Mouse (Mus musculus): ENCODE results near the gene Dynlt1f. TPM values are rescaled to one million over a fixed set of nuclear protein-coding genes. Genes with fewer than 3 reads are reported as not detected.
A peak's percentile ranks its signal among the peaks of the same experiment; 100 is the strongest.
"Not testable (repeated sequence)": the region's sequence is repeated elsewhere in the genome, so short reads cannot be mapped to it uniquely, and the experiment has no call there.

Dynlt1f gene
- 69.7 and 76.3 TPM in 2 replicates for polyA plus RNA-seq (2015; fragmentation: Nextera tagmentation; extraction: Ambion mirVana)

DNA sequence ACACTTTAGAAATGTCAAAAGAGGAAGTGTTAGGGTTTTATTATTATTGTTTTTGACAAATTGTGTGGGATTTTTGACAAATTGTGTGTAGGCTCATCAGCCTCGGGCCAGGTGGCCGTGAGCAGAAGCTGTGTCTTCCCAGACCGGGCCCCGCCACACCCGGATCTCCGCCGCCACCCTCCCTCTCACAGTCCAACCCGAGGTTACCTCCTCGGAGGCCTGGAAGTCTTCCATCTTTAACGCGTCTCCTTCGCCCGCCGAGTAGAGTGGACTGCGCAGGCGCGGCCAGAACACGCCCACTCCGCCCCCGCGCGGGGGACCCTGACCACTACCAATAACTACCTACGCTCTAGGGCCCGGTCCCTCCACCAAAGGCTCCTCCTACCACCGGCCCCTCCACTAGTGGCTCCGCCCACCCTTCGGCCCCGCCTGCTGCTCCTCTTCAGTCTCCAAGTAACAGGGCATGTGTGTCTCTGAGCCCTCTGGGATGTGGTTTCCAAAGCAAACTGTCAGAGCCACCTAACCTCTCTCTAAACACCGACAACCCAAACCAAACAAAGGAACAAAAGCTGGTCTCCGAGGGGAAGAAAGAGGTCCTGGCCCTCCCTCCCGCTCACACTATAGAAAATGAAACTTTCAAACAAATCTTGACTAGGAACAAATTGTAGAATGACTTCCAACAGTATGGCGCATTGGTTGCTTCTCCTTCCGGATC lies at the start of gene Dynlt1f:
Dynlt1f (minus strand) TSS at position 334 of the 715 bp plus-strand sequence.
- Histone ChIP-seq H3K27ac (replicated peaks) (peak within 1 kb of the TSS; percentile 55), H3K4me2 (peak within 1 kb of the TSS; percentile 84), H3K4me3 (replicated peaks) (peak within 1 kb of the TSS; percentile 64), H3K9ac (peak within 1 kb of the TSS; percentile 54)
- peak; percentile 92 for ATAC-seq (ENCODE audit: insufficient read depth)
- not testable (repeated sequence) for H3K36me3 ChIP-seq (replicated peaks); H3K4me1 ChIP-seq (replicated peaks); H3K9me3 ChIP-seq (replicated peaks); H3K27me3 ChIP-seq
- WGBS (ENCODE audit: insufficient replicate concordance) = 4% methylated on average over 25 of the region's 33 CpGs

- not testable (repeated sequence) for H3K27ac ChIP-seq (replicated peaks); H3K36me3 ChIP-seq (replicated peaks); H3K4me1 ChIP-seq (replicated peaks); H3K4me2 ChIP-seq; H3K4me3 ChIP-seq (replicated peaks); ATAC-seq (ENCODE audit: insufficient read depth); H3K9ac ChIP-seq; H3K27me3 ChIP-seq; H3K9me3 ChIP-seq (replicated peaks)
- WGBS (ENCODE audit: insufficient replicate concordance) = 75% methylated on average over 9 of the region's 9 CpGs
Observed at GRCm38 (mm10) chr17:6703381-6704270, 47.9 kb upstream of the Dynlt1f start.

GRCm38 (mm10) chr17:6702625-6703221 lies 47.0 kb upstream of the Dynlt1f start:
- not testable (repeated sequence) for ATAC-seq (ENCODE audit: insufficient read depth); H3K4me2 ChIP-seq; H3K27me3 ChIP-seq; H3K4me3 ChIP-seq (replicated peaks); H3K9ac ChIP-seq; H3K9me3 ChIP-seq (replicated peaks); H3K4me1 ChIP-seq (replicated peaks); H3K27ac ChIP-seq (replicated peaks); H3K36me3 ChIP-seq (replicated peaks)
- 53% methylated on average over 2 of the region's 8 CpGs for WGBS (ENCODE audit: insufficient replicate concordance)

DNA sequence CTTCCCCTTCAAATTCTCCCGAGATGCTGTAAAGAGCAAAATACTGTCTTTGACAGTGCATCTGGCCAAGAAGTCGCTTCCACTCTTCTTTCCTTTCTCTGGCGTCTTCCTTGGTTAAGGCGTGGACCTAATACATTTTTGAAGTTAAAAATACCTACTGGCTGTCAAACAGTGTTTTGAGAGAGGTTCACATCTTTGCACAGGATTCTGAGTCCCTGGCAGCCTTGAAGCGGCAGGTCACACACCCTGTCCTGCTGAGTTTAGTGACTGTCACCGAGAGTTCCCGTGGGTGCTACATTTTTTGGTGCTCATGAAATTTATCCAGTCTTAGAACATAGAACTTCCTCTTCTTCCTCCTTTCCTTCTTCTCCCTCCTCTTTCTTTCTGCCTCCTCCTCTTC lies 44.4 kb upstream of the Dynlt1f start:
- H3K4me3 ChIP-seq (replicated peaks); H3K4me1 ChIP-seq (replicated peaks); H3K9ac ChIP-seq; H3K9me3 ChIP-seq (replicated peaks); H3K36me3 ChIP-seq (replicated peaks); ATAC-seq (ENCODE audit: insufficient read depth); H3K27ac ChIP-seq (replicated peaks); H3K4me2 ChIP-seq; H3K27me3 ChIP-seq: not testable (repeated sequence)
- 48% methylated on average over 3 of the region's 7 CpGs for WGBS (ENCODE audit: insufficient replicate concordance)

- H3K9me3 ChIP-seq (replicated peaks); H3K36me3 ChIP-seq (replicated peaks); H3K4me1 ChIP-seq (replicated peaks); H3K27ac ChIP-seq (replicated peaks); H3K4me2 ChIP-seq; ATAC-seq (ENCODE audit: insufficient read depth); H3K4me3 ChIP-seq (replicated peaks); H3K27me3 ChIP-seq; H3K9ac ChIP-seq: not testable (repeated sequence)
- 47% methylated on average over 9 of the region's 9 CpGs for WGBS (ENCODE audit: insufficient replicate concordance)
Observed at GRCm38 (mm10) chr17:6699502-6699901, 43.8 kb upstream of the Dynlt1f start.

DNA sequence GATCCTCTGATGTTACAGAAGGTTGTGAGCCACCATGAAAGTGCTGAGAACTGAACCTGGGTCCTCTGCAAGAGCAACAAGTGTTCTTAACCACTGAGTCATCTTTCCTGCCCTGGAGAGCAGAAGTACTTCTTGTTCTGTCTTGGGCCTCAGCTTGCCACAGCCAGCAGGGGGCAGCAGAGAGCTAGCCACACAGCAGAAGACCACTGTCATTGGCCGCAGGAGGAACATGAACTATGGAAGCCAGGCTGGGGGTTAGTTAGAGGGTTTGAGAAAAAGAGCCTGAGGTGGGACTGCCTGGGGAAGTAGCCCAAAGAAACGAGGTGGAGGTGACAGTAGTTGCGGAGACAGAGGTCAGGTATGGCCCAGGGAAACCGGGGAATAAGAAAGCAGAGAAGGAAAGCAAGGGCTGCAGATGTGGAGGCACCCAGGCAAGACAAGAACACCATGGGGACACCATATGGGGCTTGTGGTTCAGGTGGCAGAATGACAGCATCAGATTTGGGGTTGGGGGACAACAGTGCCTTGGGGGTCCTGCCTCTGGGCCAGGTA lies 41.6 kb upstream of the Dynlt1f start:
- H3K27me3 ChIP-seq; ATAC-seq (ENCODE audit: insufficient read depth): not testable (repeated sequence)
- 34% methylated on average over 4 of the region's 4 CpGs for WGBS (ENCODE audit: insufficient replicate concordance)

DNA sequence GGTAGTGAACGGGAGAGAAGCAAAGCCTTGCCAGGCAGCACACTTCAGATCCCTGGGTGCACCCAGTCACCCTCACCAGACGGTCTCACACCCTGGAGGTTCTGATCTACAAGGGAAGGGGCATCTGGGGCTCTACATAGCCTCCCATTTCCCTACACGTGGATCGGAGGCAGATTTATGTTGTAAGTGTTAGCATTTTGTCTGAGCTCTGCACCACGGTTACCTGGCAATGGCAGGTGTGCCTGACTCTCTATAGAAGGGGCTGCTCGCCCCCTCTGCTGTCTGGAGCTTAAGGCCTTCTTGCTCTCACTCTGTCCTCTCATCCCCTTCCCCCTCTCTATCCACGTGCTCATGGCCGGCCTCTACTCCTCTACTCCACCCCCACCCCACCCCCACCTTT lies 40.8 kb upstream of the Dynlt1f start:
- not testable (repeated sequence) for ATAC-seq (ENCODE audit: insufficient read depth); H3K27ac ChIP-seq (replicated peaks)
- 45% methylated on average over 8 of the region's 8 CpGs for WGBS (ENCODE audit: insufficient replicate concordance)

More for the DNA sequence above, 41.6 kb upstream of the Dynlt1f start:
- H3K4me3 ChIP-seq (replicated peaks); H3K36me3 ChIP-seq (replicated peaks); H3K9me3 ChIP-seq (replicated peaks); H3K4me1 ChIP-seq (replicated peaks); H3K27ac ChIP-seq (replicated peaks); H3K9ac ChIP-seq; H3K4me2 ChIP-seq: not testable (repeated sequence)

DNA sequence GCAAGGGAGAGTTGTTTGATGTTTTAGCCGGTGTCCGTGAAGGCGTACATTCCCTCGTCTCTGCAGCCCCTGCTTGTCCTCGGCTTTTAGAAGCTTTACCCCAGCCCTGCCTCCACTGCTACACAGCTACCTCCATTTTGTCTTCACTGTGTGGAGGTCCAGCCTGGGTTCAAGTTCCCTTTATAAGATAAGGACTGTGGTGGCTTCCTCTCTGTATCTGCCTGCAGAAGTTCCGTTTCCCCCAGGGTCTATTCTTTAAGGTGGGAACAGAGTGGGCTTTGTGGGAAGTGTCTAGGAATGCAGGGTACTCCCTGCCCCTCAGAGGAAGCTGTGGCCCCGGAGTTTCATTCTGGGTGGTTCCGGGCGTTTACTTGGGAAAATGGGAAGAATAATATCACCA lies 40.0 kb upstream of the Dynlt1f start:
- H3K27me3 ChIP-seq; H3K4me2 ChIP-seq; H3K4me1 ChIP-seq (replicated peaks); ATAC-seq (ENCODE audit: insufficient read depth); H3K36me3 ChIP-seq (replicated peaks); H3K9me3 ChIP-seq (replicated peaks); H3K4me3 ChIP-seq (replicated peaks); H3K9ac ChIP-seq; H3K27ac ChIP-seq (replicated peaks): not testable (repeated sequence)
- WGBS (ENCODE audit: insufficient replicate concordance) = 42% methylated on average over 9 of the region's 9 CpGs

More for the DNA sequence above, 40.8 kb upstream of the Dynlt1f start:
- not testable (repeated sequence) for H3K27me3 ChIP-seq; H3K4me1 ChIP-seq (replicated peaks); H3K4me2 ChIP-seq; H3K4me3 ChIP-seq (replicated peaks); H3K36me3 ChIP-seq (replicated peaks); H3K9me3 ChIP-seq (replicated peaks); H3K9ac ChIP-seq

DNA sequence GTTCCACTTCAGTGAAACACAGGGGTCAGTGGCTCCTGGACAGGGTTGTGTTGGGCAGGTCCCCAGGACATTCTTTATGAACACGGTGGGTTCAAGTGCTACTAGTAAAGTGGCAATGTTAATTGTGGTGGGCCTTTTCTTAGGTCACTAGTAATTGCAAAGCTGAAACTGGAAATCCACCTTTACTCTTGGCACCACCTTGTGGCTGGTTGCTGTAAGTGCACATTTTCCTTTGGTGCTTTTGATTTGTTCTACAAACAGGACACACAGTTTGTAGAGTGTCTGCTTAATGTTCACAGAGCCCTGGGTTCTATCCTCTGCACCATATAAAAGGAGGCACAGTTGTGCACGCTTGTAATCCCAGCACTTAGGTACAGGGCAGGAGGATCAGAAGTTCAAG lies 35.9 kb upstream of the Dynlt1f start:
- not testable (repeated sequence) for H3K4me1 ChIP-seq (replicated peaks); H3K4me2 ChIP-seq; H3K4me3 ChIP-seq (replicated peaks); H3K36me3 ChIP-seq (replicated peaks); H3K27me3 ChIP-seq; H3K9ac ChIP-seq; H3K27ac ChIP-seq (replicated peaks); ATAC-seq (ENCODE audit: insufficient read depth); H3K9me3 ChIP-seq (replicated peaks)
- 7% methylated on average over 2 of the region's 2 CpGs for WGBS (ENCODE audit: insufficient replicate concordance)

DNA sequence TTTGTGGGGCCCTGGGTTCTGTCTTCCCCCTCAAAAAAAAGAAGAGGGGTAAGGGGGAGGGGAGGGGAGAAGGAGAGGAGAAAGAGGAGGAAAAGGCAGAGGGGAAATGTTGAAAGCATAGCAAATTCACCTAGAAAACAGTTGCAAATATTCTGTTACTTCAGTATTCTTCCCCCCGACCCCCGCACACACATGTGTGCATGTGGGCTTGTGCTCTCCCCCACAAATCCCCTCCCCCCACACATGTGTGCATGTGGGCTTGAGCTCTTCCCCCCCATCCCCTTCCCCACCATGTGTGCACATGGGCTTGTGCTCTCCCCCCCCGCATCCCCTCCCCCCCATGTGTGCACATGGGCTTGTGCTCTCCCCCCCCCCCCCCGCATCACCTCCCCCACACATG lies 33.6 kb upstream of the Dynlt1f start:
- not testable (repeated sequence) for H3K4me1 ChIP-seq (replicated peaks); ATAC-seq (ENCODE audit: insufficient read depth); H3K27me3 ChIP-seq; H3K4me3 ChIP-seq (replicated peaks); H3K9me3 ChIP-seq (replicated peaks); H3K27ac ChIP-seq (replicated peaks); H3K9ac ChIP-seq; H3K36me3 ChIP-seq (replicated peaks); H3K4me2 ChIP-seq
- 71% methylated on average over 3 of the region's 4 CpGs for WGBS (ENCODE audit: insufficient replicate concordance)
